ENCODE assay signal across 9 mouse cellular contexts in genomic region chr8:120308553-120308952, GRCm38 (mm10).
DNase-seq lines count a peak whose midpoint lies in the region; ATAC-seq lines count a peak whose summit lies in the region.
"Had no signal": no experiment of that assay in that cellular context is flagged by ENCODE, and none has a peak within 500 bp of the region (broad histone marks: within the 10 kb centered on the region; RNA-seq: fewer than 3 reads in every experiment).

No protein-coding gene starts in this region.

- H3K4me3 ChIP-seq in lung, embryonic 16.5 days (ENCODE audit: low read length) = no peak overlapping the region
- H3K4me3 ChIP-seq in embryonic facial prominence, embryonic 15.5 days (replicated peaks) = no peak overlapping the region
- no peak overlapping the region for H3K4me3 ChIP-seq in hindbrain, embryonic 16.5 days (ENCODE audit: low read length)
- H3K4me3 ChIP-seq in stomach, embryonic 15.5 days (replicated peaks) = no peak overlapping the region
- H3K4me3 ChIP-seq: liver, embryonic 12.5 days had no signal

- ATAC-seq in lung, embryonic 16.5 days (ENCODE audit: low read depth) = no peak
- ATAC-seq in embryonic facial prominence, embryonic 15.5 days (ENCODE audit: insufficient number of reproducible peaks, low FRiP score, low TSS enrichment, low read depth) = no peak
- 0 out of 2 replicates have a peak, but pooled peaks have one; percentile 4 for ATAC-seq in hindbrain, embryonic 16.5 days
- no peak for ATAC-seq in stomach, embryonic 15.5 days (ENCODE audit: insufficient read depth, low FRiP score, low read depth)
- ATAC-seq: liver, embryonic 12.5 days had no signal

- peaks cover 31% of the 10 kb centered on the region for H3K4me1 ChIP-seq in lung, embryonic 16.5 days (replicated peaks; ENCODE audit: control insufficient read depth, insufficient read depth, low read length)
- peaks cover 61% of the 10 kb centered on the region for H3K4me1 ChIP-seq in embryonic facial prominence, embryonic 15.5 days
- peaks cover 49% of the 10 kb centered on the region for H3K4me1 ChIP-seq in hindbrain, embryonic 16.5 days (ENCODE audit: control insufficient read depth, insufficient read depth, low read depth, low read length)
- peaks cover 45% of the 10 kb centered on the region for H3K4me1 ChIP-seq in stomach, embryonic 15.5 days

- H3K9me3 ChIP-seq in lung, embryonic 16.5 days (ENCODE audit: control insufficient read depth, low read length) = no peaks in the 10 kb centered on the region
- no peaks in the 10 kb centered on the region for H3K9me3 ChIP-seq in embryonic facial prominence, embryonic 15.5 days (replicated peaks)
- no peaks in the 10 kb centered on the region for H3K9me3 ChIP-seq in hindbrain, embryonic 16.5 days (ENCODE audit: control insufficient read depth, low read length)
- no peaks in the 10 kb centered on the region for H3K9me3 ChIP-seq in stomach, embryonic 15.5 days
- H3K9me3 ChIP-seq: liver, embryonic 12.5 days had no signal

- H3K27me3 ChIP-seq in lung, embryonic 16.5 days (ENCODE audit: control insufficient read depth, insufficient read depth, low read depth, low read length) = no peaks in the 10 kb centered on the region
- H3K27me3 ChIP-seq in embryonic facial prominence, embryonic 15.5 days = no peaks in the 10 kb centered on the region
- H3K27me3 ChIP-seq in hindbrain, embryonic 16.5 days (replicated peaks; ENCODE audit: control insufficient read depth, insufficient read depth, low read length) = no peaks in the 10 kb centered on the region; the same call in 1 of the 2 replicates
- H3K27me3 ChIP-seq in stomach, embryonic 15.5 days (replicated peaks) = 0 out of 2 replicates have a peak, but pooled peaks cover 3% of the 10 kb centered on the region

- H3K9ac ChIP-seq in lung, embryonic 16.5 days (ENCODE audit: low read length) = no peak overlapping the region
- H3K9ac ChIP-seq in embryonic facial prominence, embryonic 15.5 days = no peak overlapping the region
- H3K9ac ChIP-seq in hindbrain, embryonic 16.5 days (ENCODE audit: low read depth, low read length) = no peak overlapping the region; the same call in 1 of the 2 replicates
- H3K9ac ChIP-seq in stomach, embryonic 15.5 days = no peak overlapping the region
- H3K9ac ChIP-seq: liver, embryonic 12.5 days had no signal

- H3K27ac ChIP-seq in lung, embryonic 16.5 days (ENCODE audit: low read length) = peak overlapping the region; percentile 34; the same call in 1 of the 2 replicates
- peak overlapping the region; percentile 39 for H3K27ac ChIP-seq in embryonic facial prominence, embryonic 15.5 days (replicated peaks)
- peak overlapping the region; percentile 64 for H3K27ac ChIP-seq in hindbrain, embryonic 16.5 days (ENCODE audit: low read depth, low read length)
- H3K27ac ChIP-seq in stomach, embryonic 15.5 days = 0 out of 2 replicates have a peak overlapping the region, but pooled peaks have one; percentile 16
- H3K27ac ChIP-seq: liver, embryonic 12.5 days had no signal

- no peaks in the 10 kb centered on the region for H3K36me3 ChIP-seq in lung, embryonic 16.5 days (ENCODE audit: control insufficient read depth, insufficient read depth, low read length)
- no peaks in the 10 kb centered on the region for H3K36me3 ChIP-seq in embryonic facial prominence, embryonic 15.5 days
- no peaks in the 10 kb centered on the region for H3K36me3 ChIP-seq in hindbrain, embryonic 16.5 days (ENCODE audit: control insufficient read depth, insufficient read depth, low read length)
- H3K36me3 ChIP-seq in stomach, embryonic 15.5 days = no peaks in the 10 kb centered on the region
- H3K36me3 ChIP-seq: liver, embryonic 12.5 days had no signal

- 56% methylated on average over 9 of the region's 9 CpGs for WGBS in lung, embryonic 16.5 days
- 41% methylated on average over 9 of the region's 9 CpGs for WGBS in embryonic facial prominence, embryonic 15.5 days
- WGBS in hindbrain, embryonic 16.5 days = 23% methylated on average over 9 of the region's 9 CpGs
- 57% methylated on average over 9 of the region's 9 CpGs for whole genome bisulfite sequencing in stomach, embryonic 15.5 days

- no peak overlapping the region for H3K4me2 ChIP-seq in lung, embryonic 16.5 days (ENCODE audit: low read depth, low read length)
- H3K4me2 ChIP-seq in embryonic facial prominence, embryonic 15.5 days (replicated peaks) = no peak overlapping the region
- no peak overlapping the region for H3K4me2 ChIP-seq in hindbrain, embryonic 16.5 days (ENCODE audit: low read length)
- H3K4me2 ChIP-seq in stomach, embryonic 15.5 days = no peak overlapping the region
- H3K4me2 ChIP-seq: liver, embryonic 12.5 days had no signal

- DNase-seq in lung, postnatal 25 days (ENCODE audit: low spot score) = no peak
- DNase-seq in adrenal gland, postnatal 10 days = no peak
- no peak for DNase-seq in thymus, postnatal 0 days (ENCODE audit: low spot score)
- DNase-seq in kidney, postnatal 4 days = no peak
